Mouse (Mus musculus): ENCODE measurements around the gene Gm12169. TPM values are rescaled to one million over a fixed set of nuclear protein-coding genes. Genes with fewer than 3 reads are reported as not detected.
"Not testable (repeated sequence)": the region's sequence is repeated elsewhere in the genome, so short reads cannot be mapped to it uniquely, and the experiment has no call there.

Gm12169 gene
- polyA plus RNA-seq (2014; fragmentation: Nextera tagmentation; extraction: Ambion mirVana) = not detected in 2 replicates

DNA sequence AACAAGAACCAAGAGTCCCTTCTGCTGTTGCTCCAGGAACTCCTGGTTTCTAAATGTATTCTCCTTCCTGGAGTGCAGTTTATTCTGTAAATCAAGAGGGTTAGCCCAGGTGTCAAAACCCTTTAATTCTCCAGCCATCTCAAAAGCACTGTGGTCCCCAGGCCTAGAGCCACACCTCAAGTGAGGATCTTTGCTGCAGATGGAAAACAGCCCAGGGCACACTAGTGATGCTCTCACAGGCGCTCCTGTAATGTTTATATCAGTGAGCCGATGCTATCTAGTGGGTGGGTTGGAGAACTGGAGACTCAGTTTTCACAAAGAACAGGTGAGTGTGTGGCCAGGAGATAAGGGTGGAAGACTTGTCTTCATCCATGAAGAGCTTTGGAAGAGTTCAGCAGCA, at the start of gene Gm12169:
Gene Gm12169, plus strand, starts transcription at position 301 of the 400 bp plus-strand sequence.
- no peaks in the 10 kb centered on the region for H3K36me3 ChIP-seq (replicated peaks; ENCODE audit: control insufficient read depth, insufficient read depth)
- no peak within 1 kb of the TSS for H3K4me2 ChIP-seq (replicated peaks)
- no peak for ATAC-seq (ENCODE audit: low FRiP score)
- H3K27me3 ChIP-seq (ENCODE audit: control insufficient read depth, insufficient read depth, low read length) = no peaks in the 10 kb centered on the region
- H3K4me1 ChIP-seq (replicated peaks; ENCODE audit: control insufficient read depth, insufficient read depth, low read length) = no peaks in the 10 kb centered on the region
- DNase-seq (ENCODE audit: low spot score) = no peak
- no peaks in the 10 kb centered on the region for H3K9me3 ChIP-seq (ENCODE audit: control insufficient read depth, low read length)
- 95% methylated on average over 2 of the region's 2 CpGs for WGBS
- H3K4me3 ChIP-seq (replicated peaks; ENCODE audit: low read length) = no peak within 1 kb of the TSS
- no peak within 1 kb of the TSS for H3K27ac ChIP-seq
- no peak within 1 kb of the TSS for H3K9ac ChIP-seq

DNA sequence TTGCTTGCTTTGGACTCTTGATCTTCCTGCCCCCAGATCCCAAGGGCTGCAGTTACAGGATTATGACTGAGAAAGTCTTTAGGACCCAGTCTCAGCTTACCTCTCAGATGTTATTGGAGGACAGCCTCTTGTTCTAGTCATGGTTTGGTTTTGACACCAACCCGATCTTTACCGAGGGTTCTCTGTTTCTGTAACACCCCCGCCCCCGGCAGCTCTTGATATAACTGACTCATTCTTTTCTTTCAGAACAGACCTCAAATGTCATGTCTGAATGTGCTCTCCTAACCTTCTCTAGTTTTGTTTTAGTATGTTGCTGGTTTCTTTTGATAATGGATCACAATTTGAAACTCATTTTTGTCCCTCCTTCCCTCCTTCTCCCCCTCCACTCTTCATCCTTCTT, 49.8 kb upstream of the Gm12169 start:
- no peak overlapping the region for H3K4me3 ChIP-seq (replicated peaks; ENCODE audit: low read length)
- no peaks in the 10 kb centered on the region; the same call in 1 of the 2 replicates for H3K9me3 ChIP-seq (ENCODE audit: control insufficient read depth, low read length)
- H3K27me3 ChIP-seq (ENCODE audit: control insufficient read depth, insufficient read depth, low read length) = no peaks in the 10 kb centered on the region
- no peak overlapping the region for H3K4me2 ChIP-seq (replicated peaks)
- H3K27ac ChIP-seq = no peak overlapping the region
- no peak overlapping the region for H3K9ac ChIP-seq
- H3K4me1 ChIP-seq (replicated peaks; ENCODE audit: control insufficient read depth, insufficient read depth, low read length) = no peaks in the 10 kb centered on the region
- ATAC-seq (ENCODE audit: low FRiP score) (no peak), DNase-seq (ENCODE audit: low spot score) (no peak)
- WGBS = 99% methylated on average over 4 of the region's 4 CpGs
- H3K36me3 ChIP-seq (replicated peaks; ENCODE audit: control insufficient read depth, insufficient read depth) = no peaks in the 10 kb centered on the region

DNA sequence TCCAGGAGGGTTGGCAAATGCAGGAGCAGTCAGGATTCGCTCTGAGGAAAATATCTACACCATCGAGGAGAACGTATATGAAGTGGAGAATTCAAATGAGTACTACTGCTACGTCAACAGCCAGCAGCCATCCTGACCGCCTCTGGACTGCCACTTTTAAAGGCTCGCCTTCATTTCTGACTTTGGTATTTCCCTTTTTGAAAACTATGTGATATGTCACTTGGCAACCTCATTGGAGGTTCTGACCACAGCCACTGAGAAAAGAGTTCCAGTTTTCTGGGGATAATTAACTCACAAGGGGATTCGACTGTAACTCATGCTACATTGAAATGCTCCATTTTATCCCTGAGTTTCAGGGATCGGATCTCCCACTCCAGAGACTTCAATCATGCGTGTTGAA, 44.7 kb upstream of the Gm12169 start:
- H3K27ac ChIP-seq = no peak overlapping the region
- DNase-seq (ENCODE audit: low spot score) = no peak
- H3K4me3 ChIP-seq (replicated peaks; ENCODE audit: low read length) = no peak overlapping the region
- H3K9ac ChIP-seq = no peak overlapping the region
- no peaks in the 10 kb centered on the region for H3K4me1 ChIP-seq (replicated peaks; ENCODE audit: control insufficient read depth, insufficient read depth, low read length)
- H3K9me3 ChIP-seq (ENCODE audit: control insufficient read depth, low read length) = no peaks in the 10 kb centered on the region; the same call in 1 of the 2 replicates
- H3K36me3 ChIP-seq (replicated peaks; ENCODE audit: control insufficient read depth, insufficient read depth) = no peaks in the 10 kb centered on the region
- WGBS = 91% methylated on average over 9 of the region's 9 CpGs
- no peak overlapping the region for H3K4me2 ChIP-seq (replicated peaks)
- no peak for ATAC-seq (ENCODE audit: low FRiP score)
- H3K27me3 ChIP-seq (ENCODE audit: control insufficient read depth, insufficient read depth, low read length) = no peaks in the 10 kb centered on the region

DNA sequence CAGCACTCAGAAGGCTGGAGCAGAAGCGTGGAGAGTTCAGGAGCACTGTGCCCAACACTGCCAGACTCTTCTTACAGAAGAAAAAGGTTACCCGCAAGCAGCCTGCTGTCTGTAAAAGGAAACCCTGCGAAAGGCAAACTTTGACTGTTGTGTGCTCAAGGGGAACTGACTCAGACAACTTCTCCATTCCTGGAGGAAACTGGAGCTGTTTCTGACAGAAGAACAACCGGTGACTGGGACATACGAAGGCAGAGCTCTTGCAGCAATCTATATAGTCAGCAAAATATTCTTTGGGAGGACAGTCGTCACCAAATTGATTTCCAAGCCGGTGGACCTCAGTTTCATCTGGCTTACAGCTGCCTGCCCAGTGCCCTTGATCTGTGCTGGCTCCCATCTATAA, 43.5 kb upstream of the Gm12169 start:
- no peaks in the 10 kb centered on the region for H3K36me3 ChIP-seq (replicated peaks; ENCODE audit: control insufficient read depth, insufficient read depth)
- H3K9ac ChIP-seq = no peak overlapping the region
- no peaks in the 10 kb centered on the region for H3K9me3 ChIP-seq (ENCODE audit: control insufficient read depth, low read length)
- no peaks in the 10 kb centered on the region for H3K4me1 ChIP-seq (replicated peaks; ENCODE audit: control insufficient read depth, insufficient read depth, low read length)
- no peaks in the 10 kb centered on the region for H3K27me3 ChIP-seq (ENCODE audit: control insufficient read depth, insufficient read depth, low read length)
- no peak for DNase-seq (ENCODE audit: low spot score)
- 84% methylated on average over 7 of the region's 7 CpGs for WGBS
- H3K4me2 ChIP-seq (replicated peaks) = no peak overlapping the region
- H3K27ac ChIP-seq = no peak overlapping the region
- no peak overlapping the region for H3K4me3 ChIP-seq (replicated peaks; ENCODE audit: low read length)
- no peak for ATAC-seq (ENCODE audit: low FRiP score)

DNA sequence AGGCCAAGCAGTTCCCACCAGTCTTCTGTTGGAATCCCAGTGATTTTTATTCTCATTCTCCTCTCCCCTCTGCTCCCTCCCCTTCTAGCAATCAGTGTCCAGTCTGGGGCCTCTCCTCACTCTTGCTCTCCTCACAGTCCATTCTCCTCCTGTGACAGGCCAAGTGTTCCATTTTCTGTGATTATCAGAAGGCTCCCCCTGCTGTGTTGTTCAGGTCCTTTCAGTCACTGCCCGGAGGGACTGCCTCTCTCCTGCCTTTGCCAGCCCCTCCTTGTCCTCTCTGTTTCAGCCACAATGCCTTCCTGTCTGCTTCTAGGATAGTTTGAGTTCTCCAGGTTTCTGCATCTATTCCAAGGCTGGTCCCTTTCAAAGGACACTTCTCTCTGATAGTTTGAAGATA, 35.8 kb upstream of the Gm12169 start:
- no peaks in the 10 kb centered on the region for H3K36me3 ChIP-seq (replicated peaks; ENCODE audit: control insufficient read depth, insufficient read depth)
- WGBS = 0% methylated on average over 1 of the region's 1 CpGs
- no peaks in the 10 kb centered on the region for H3K27me3 ChIP-seq (ENCODE audit: control insufficient read depth, insufficient read depth, low read length)
- H3K9ac ChIP-seq = no peak overlapping the region
- H3K4me1 ChIP-seq (replicated peaks; ENCODE audit: control insufficient read depth, insufficient read depth, low read length) = no peaks in the 10 kb centered on the region
- no peak for ATAC-seq (ENCODE audit: low FRiP score)
- H3K27ac ChIP-seq = no peak overlapping the region
- no peak overlapping the region for H3K4me3 ChIP-seq (replicated peaks; ENCODE audit: low read length)
- H3K4me2 ChIP-seq (replicated peaks) = no peak overlapping the region
- DNase-seq (ENCODE audit: low spot score) = no peak
- H3K9me3 ChIP-seq (ENCODE audit: control insufficient read depth, low read length) = no peaks in the 10 kb centered on the region

DNA sequence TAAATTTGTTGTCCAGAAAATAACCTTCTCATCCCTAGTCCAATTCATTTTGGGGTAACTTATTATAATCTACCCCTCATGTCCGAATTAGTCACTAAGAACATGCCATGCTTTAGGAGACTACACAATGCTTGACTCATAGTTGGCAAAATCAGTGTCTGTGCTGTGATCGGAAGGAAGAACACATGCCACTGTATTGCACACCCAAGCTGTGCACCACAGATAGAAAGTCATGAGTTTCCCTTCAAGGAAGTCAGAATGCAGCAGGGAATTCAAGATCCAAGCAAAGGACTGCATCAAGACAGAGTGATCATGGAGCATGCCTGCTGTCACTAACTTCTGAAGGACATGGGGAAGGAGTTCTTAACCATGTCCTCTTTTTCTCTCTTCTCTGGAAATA, 35.4 kb upstream of the Gm12169 start:
- no peak for ATAC-seq (ENCODE audit: low FRiP score)
- no peak overlapping the region for H3K27ac ChIP-seq
- DNase-seq (ENCODE audit: low spot score) = no peak

DNA sequence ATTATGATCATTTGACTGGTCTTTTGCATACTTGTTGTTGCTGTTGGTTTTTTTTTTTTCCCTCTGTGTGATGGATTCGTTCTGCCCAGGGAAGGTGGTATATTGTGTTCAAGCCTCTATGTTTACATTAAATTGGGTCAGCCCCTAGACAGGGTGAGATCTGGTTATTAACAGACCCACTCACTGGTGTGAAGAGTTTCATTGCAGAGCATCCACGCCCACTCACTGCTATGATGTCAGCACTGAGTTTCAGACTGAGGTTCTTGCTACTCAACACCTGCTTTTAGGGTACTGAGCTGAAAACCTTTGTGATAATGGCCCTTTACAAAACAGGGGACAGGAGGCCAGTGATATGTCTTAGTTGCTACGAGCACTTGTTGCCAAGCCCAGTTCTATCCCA, 16.9 kb upstream of the Gm12169 start:
- H3K4me1 ChIP-seq (replicated peaks; ENCODE audit: control insufficient read depth, insufficient read depth, low read length) = no peaks in the 10 kb centered on the region
- H3K36me3 ChIP-seq (replicated peaks; ENCODE audit: control insufficient read depth, insufficient read depth) = no peaks in the 10 kb centered on the region
- no peak overlapping the region for H3K4me3 ChIP-seq (replicated peaks; ENCODE audit: low read length)
- H3K27ac ChIP-seq = no peak overlapping the region
- no peak overlapping the region for H3K4me2 ChIP-seq (replicated peaks)
- H3K9me3 ChIP-seq (ENCODE audit: control insufficient read depth, low read length) = no peaks in the 10 kb centered on the region
- no peaks in the 10 kb centered on the region for H3K27me3 ChIP-seq (ENCODE audit: control insufficient read depth, insufficient read depth, low read length)
- ATAC-seq (ENCODE audit: low FRiP score) (no peak), DNase-seq (ENCODE audit: low spot score) (no peak)
- no peak overlapping the region for H3K9ac ChIP-seq
- WGBS = 75% methylated on average over 3 of the region's 3 CpGs

More for the DNA sequence above, 35.4 kb upstream of the Gm12169 start:
- Histone ChIP-seq H3K27me3 (ENCODE audit: control insufficient read depth, insufficient read depth, low read length) (no peaks in the 10 kb centered on the region), H3K9me3 (ENCODE audit: control insufficient read depth, low read length) (no peaks in the 10 kb centered on the region), H3K4me1 (replicated peaks; ENCODE audit: control insufficient read depth, insufficient read depth, low read length) (no peaks in the 10 kb centered on the region), H3K4me3 (replicated peaks; ENCODE audit: low read length) (no peak overlapping the region), H3K36me3 (replicated peaks; ENCODE audit: control insufficient read depth, insufficient read depth) (no peaks in the 10 kb centered on the region), H3K4me2 (replicated peaks) (no peak overlapping the region), H3K9ac (no peak overlapping the region)
- WGBS = 86% methylated on average over 2 of the region's 2 CpGs

DNA sequence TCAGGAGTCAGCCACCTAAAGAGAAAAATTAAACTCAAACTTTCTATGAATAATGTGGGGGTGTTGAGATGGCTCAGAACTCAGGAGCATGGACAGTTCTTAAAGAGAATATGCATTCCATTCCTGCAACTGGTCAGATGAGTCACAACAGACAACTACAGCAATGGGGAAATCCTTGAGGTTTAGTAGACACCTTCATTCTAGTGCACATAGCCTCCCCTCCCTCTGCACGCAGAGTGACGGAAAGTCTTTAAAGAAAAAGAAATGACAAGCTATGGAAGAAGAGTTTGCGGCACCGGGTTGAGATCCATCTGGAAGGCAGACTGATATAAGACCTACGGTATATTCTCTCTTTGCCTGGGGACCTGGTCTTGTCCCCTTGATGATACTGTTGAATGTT, 14.1 kb upstream of the Gm12169 start:
- 97% methylated on average over 5 of the region's 5 CpGs for WGBS
- no peak overlapping the region for H3K4me3 ChIP-seq (replicated peaks; ENCODE audit: low read length)
- no peak for ATAC-seq (ENCODE audit: low FRiP score)

DNA sequence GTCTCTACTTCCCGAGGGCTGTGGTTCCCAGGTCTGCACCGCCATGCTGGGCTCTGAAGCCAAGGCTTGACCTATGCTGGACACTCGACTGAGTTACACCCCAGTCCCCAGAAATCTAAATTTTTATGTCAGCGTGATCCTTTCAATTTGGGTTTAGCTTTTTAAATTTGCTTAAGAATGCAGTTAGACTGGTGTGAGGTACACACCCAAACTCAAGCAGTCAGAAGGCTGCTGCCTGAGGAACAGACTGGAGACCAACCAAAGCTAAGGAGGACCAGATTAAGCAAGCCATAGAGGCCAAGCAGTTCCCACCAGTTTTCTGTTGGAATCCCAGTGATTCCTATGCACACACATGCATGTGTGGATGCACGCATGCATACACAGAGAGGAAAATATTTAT, 2.7 kb upstream of the Gm12169 start:
- DNase-seq (ENCODE audit: low spot score); H3K27ac ChIP-seq; H3K9ac ChIP-seq; H3K4me3 ChIP-seq (replicated peaks; ENCODE audit: low read length); H3K27me3 ChIP-seq (ENCODE audit: control insufficient read depth, insufficient read depth, low read length); H3K9me3 ChIP-seq (ENCODE audit: control insufficient read depth, low read length); H3K4me1 ChIP-seq (replicated peaks; ENCODE audit: control insufficient read depth, insufficient read depth, low read length); H3K36me3 ChIP-seq (replicated peaks; ENCODE audit: control insufficient read depth, insufficient read depth); ATAC-seq (ENCODE audit: low FRiP score); H3K4me2 ChIP-seq (replicated peaks): not testable (repeated sequence)
- 86% methylated on average over 5 of the region's 5 CpGs for WGBS

More for the DNA sequence above, 14.1 kb upstream of the Gm12169 start:
- no peaks in the 10 kb centered on the region for H3K9me3 ChIP-seq (ENCODE audit: control insufficient read depth, low read length)
- H3K27ac ChIP-seq = no peak overlapping the region
- no peaks in the 10 kb centered on the region for H3K27me3 ChIP-seq (ENCODE audit: control insufficient read depth, insufficient read depth, low read length)
- no peak overlapping the region for H3K4me2 ChIP-seq (replicated peaks)
- H3K4me1 ChIP-seq (replicated peaks; ENCODE audit: control insufficient read depth, insufficient read depth, low read length) = no peaks in the 10 kb centered on the region
- DNase-seq (ENCODE audit: low spot score) = no peak
- no peaks in the 10 kb centered on the region for H3K36me3 ChIP-seq (replicated peaks; ENCODE audit: control insufficient read depth, insufficient read depth)
- no peak overlapping the region for H3K9ac ChIP-seq

DNA sequence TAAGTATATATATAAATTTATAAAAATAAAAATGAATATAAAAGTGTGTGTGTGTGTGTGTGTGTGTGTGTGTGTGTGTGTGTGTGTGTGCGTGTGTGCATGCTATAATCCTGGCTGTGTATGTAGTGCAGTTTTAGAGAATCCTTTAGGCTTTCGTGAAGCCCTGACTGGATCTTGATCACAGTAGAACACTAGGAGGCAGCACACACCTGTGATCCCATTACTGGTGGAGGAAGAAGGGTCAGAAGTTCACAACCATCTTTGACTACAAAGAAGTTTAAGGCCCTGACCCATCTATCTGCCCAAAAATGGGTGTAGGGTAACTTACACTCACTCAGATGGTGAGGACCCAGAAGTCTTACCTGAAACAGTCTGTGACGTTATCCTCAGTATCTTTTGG, 1.3 kb upstream of the Gm12169 start:
- H3K4me1 ChIP-seq (replicated peaks; ENCODE audit: control insufficient read depth, insufficient read depth, low read length) = no peaks in the 10 kb centered on the region
- WGBS = 85% methylated on average over 3 of the region's 3 CpGs
- no peaks in the 10 kb centered on the region for H3K27me3 ChIP-seq (ENCODE audit: control insufficient read depth, insufficient read depth, low read length)
- H3K4me3 ChIP-seq (replicated peaks; ENCODE audit: low read length) = no peak overlapping the region
- no peak overlapping the region for H3K9ac ChIP-seq
- H3K4me2 ChIP-seq (replicated peaks) = no peak overlapping the region
- H3K27ac ChIP-seq = no peak overlapping the region
- no peaks in the 10 kb centered on the region for H3K9me3 ChIP-seq (ENCODE audit: control insufficient read depth, low read length)
- H3K36me3 ChIP-seq (replicated peaks; ENCODE audit: control insufficient read depth, insufficient read depth) = no peaks in the 10 kb centered on the region
- no peak for ATAC-seq (ENCODE audit: low FRiP score)
- no peak for DNase-seq (ENCODE audit: low spot score)

Data from hindbrain, embryonic 14.5 days (tissue).